Mouse (Mus musculus): ENCODE results near the gene Dvl3.
"Not testable (repeated sequence)": the region's sequence is repeated elsewhere in the genome, so short reads cannot be mapped to it uniquely, and the experiment has no call there.

GRCm38 (mm10) chr16:20488751-20489150 lies 28.0 kb upstream of the Dvl3 start:
- not testable (repeated sequence) for TF ChIP-seq CTCF, EP300 (IDR thresholded peaks at IDR 0.05; ENCODE audit: low read depth)
